Mouse (Mus musculus): Measurements from ENCODE around the gene Gm15517.

Gm15517 gene

GRCm38 (mm10) chr7:44309475-44310284 is 48.4 kb downstream of the Gm15517 start, which contains the start of gene Shank1:
Gene Shank1, plus strand, starts transcription at chr7:44310253.
- peak; percentile 19 for DNase-seq (ENCODE audit: low read depth, low spot score)

DNA sequence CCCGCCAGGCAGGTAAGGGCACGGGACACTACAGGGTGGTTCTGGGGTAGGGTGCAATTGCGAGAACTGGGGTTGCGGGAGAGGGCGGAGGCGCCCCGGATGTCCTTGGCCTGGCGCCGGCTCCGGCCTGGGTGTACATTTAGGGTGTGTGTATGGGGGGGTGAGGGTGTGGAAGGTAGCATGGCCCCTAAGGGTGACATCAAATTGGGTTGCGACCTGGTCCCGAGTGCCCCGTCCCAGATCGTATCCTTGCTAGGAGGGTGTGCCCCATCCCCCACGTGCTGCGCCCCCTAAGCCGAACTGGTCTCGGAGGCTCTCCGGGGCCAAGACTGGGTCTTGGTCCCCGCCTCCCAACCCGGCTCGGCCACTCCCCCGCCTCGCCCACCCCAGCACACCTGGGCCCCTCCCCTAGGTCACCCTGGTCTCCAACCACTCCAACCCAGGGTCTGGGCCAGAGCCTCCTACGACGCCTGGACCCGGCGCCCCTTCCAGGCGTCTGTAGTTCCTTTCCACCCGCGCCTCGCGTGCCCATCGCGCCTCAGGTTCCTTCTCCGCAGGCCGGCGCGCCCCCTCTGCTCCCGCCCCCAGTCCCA is 49.1 kb downstream of the Gm15517 start:
- peak; percentile 31 for DNase-seq (ENCODE audit: low read depth, low spot score)

- DNase-seq (ENCODE audit: low read depth, low spot score) = peak; percentile 17
These were observed 49.8 kb downstream of the Gm15517 start for GRCm38 (mm10) chr7:44310878-44311712.

Data from CD4-positive helper T cell, adult 2 months (primary cell).